Mouse (Mus musculus): ENCODE measurements around the gene Slc40a1. TPM values are rescaled to one million over a fixed set of nuclear protein-coding genes. Genes with fewer than 3 reads are reported as not detected.

Gene Slc40a1
- polyA plus RNA-seq, 1 experiment from 2014 or later, result 90.8 TPM

DNA sequence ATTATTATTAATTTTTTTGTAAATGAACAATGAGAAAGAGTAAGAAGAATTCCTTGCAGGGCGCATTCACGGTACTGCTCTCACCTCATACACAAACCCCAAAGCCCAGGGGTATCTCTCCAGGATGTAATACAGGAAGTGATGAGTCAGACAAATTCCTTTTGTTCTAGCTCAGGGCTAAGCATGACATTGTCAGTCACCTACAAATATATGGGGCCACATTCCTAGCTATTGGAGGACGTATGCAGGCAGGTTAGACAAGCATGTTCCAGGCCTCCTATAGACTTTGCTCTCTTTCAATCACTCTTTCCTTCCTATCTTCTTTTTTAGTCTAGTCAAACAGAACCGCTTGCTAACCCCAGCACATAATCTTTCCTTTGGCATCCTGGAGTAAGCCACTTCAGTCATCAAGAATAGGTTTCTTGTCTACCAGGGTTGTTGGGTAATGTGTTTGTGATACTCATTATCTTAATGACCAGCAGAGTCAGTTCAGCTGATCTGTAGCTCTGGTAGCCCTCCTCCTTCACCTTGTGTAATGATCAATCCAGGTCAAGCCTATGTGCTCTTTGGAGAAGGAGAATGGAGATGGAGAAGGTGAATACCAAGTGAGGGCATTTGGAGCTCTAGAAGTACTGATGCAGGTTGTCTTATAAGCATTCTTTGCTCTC lies 9.1 kb downstream of the Slc40a1 start:
- Histone ChIP-seq H3K4me1 (0 out of 2 replicates have a peak, but pooled peaks cover 4% of the 10 kb centered on the region), H3K36me3 (peaks cover 25% of the 10 kb centered on the region), H3K27ac (no peak overlapping the region), H3K9me3 (replicated peaks) (no peaks in the 10 kb centered on the region), H3K9ac (no peak overlapping the region), H3K4me3 (replicated peaks) (no peak overlapping the region), H3K4me2 (no peak overlapping the region), H3K27me3 (no peaks in the 10 kb centered on the region)
- no peak for ATAC-seq (replicated peaks; ENCODE audit: low FRiP score)
- 75% methylated on average over 4 of the region's 4 CpGs for WGBS

DNA sequence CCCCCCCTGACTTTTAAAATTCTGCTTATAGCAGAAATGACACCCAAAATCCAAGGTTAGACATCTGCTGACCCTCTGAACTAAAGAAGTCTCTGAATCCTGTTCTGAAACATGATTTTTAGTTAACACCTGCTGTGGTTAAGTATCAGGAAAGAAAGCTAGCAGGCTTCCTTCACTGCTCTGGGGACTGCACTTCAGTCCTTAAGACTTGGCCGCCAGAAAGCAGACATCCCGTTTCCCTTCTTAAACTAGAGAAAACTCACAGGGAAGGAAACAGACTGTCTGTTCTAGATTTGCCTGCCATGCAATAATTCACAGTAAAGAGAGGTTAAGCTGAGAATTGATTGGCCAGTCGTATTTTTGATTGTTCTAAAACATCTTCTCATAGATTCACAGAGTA lies 10.1 kb downstream of the Slc40a1 start:
- no peak overlapping the region for H3K27ac ChIP-seq
- no peak overlapping the region for H3K4me2 ChIP-seq
- H3K9me3 ChIP-seq (replicated peaks), result no peaks in the 10 kb centered on the region
- WGBS, result 57% methylated on average over 3 of the region's 3 CpGs
- peaks cover 26% of the 10 kb centered on the region for H3K36me3 ChIP-seq
- no peak overlapping the region for H3K9ac ChIP-seq
- H3K4me3 ChIP-seq (replicated peaks), result no peak overlapping the region
- ATAC-seq (replicated peaks; ENCODE audit: low FRiP score), result no peak
- H3K4me1 ChIP-seq, result 0 out of 2 replicates have a peak, but pooled peaks cover 4% of the 10 kb centered on the region
- H3K27me3 ChIP-seq, result no peaks in the 10 kb centered on the region

DNA sequence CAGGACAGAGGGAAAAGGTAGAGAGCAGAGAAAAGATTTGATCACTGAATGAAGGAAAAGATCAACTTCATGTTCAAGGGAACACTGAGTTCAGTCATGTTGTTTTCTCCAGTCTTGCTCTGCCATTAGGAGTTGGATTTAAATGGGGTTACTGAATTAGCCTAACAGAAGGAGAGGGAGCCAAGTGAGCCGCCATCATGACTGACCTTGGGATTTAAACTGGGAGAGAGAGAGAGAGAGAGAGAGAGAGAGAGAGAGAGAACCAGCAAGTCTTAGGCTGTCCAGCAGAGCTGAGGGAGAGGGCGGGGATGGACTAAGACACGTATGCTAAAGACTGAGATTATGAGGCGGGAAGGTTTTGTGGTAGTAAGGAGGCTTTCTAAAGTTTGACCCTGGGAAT lies 12.1 kb downstream of the Slc40a1 start:
- no peak overlapping the region for H3K4me3 ChIP-seq (replicated peaks)
- H3K27ac ChIP-seq, result no peak overlapping the region
- H3K4me1 ChIP-seq, result no peaks in the 10 kb centered on the region
- 97% methylated on average over 4 of the region's 4 CpGs for WGBS
- no peak overlapping the region for H3K9ac ChIP-seq
- H3K4me2 ChIP-seq, result no peak overlapping the region
- H3K9me3 ChIP-seq (replicated peaks), result no peaks in the 10 kb centered on the region
- H3K36me3 ChIP-seq, result peaks cover 31% of the 10 kb centered on the region
- no peak for ATAC-seq (replicated peaks; ENCODE audit: low FRiP score)
- no peaks in the 10 kb centered on the region for H3K27me3 ChIP-seq

DNA sequence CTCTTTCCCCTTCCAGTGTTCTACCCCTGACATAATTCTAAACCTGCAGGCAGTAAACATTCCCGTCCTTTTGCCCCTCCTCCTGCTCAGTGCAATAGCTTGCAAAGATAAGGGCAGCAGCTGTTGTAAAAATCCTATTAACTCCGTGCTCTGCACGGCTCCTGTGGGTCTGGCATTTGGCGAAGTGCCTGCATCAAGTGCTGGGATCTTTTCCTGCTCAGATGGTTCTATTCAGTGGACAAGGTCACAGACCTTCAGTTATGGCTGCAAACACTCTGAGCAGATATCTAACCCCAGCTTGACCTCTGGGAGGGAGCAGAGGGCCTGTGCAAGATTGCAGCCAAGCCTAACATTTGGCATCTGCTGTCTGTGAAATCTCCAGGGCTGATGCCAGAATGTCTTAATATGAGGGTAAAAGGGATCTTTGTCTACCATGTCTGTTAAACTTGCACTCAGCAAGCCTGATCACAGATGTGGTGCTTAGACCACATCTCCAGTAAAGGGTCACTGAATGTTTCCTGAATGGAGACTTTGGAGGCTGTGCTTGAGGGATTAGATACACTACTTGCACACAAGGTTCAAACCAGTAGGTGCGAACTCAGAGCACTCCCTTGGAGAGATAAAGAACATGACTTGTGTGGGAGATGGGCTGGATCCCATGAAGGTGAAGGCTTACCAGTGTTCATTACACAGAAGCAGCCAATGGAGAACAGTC lies 21.1 kb downstream of the Slc40a1 start:
- peak; percentile 91 for ATAC-seq (replicated peaks; ENCODE audit: low FRiP score)
- 0 out of 2 replicates have a peak overlapping the region, but pooled peaks have one; percentile 9 for H3K4me2 ChIP-seq
- WGBS, result 9% methylated on average over 5 of the region's 5 CpGs
- peaks cover 5% of the 10 kb centered on the region; the same call in 1 of the 2 replicates for H3K36me3 ChIP-seq
- H3K27ac ChIP-seq, result peak overlapping the region; percentile 75
- no peak overlapping the region for H3K4me3 ChIP-seq (replicated peaks)
- peaks cover 14% of the 10 kb centered on the region for H3K4me1 ChIP-seq
- no peaks in the 10 kb centered on the region for H3K27me3 ChIP-seq
- no peaks in the 10 kb centered on the region for H3K9me3 ChIP-seq (replicated peaks)
- no peak overlapping the region for H3K9ac ChIP-seq

DNA sequence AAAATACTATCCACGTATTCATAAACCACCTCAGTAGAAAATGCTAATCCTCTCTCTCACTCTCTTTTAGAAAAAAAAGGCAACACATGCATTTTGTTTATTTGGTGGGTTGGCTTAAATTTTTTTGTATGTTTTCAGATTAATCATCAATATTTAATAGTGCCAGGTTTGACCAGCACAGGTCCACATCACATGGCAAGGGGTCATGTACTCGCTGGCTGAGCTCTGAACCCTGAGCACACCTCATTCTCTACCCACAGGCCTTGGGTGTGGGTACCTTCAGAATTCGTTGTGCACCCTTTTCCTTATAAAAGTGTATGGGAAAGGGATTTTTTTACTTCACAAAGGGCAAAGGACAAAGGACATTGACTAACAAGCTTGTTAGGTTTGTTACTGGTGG lies 22.2 kb downstream of the Slc40a1 start:
- Histone ChIP-seq H3K27me3 (no peaks in the 10 kb centered on the region), H3K4me1 (peaks cover 14% of the 10 kb centered on the region), H3K36me3 (peaks cover 1% of the 10 kb centered on the region; the same call in 1 of the 2 replicates), H3K27ac (no peak overlapping the region), H3K9ac (no peak overlapping the region), H3K4me2 (no peak overlapping the region), H3K9me3 (replicated peaks) (no peaks in the 10 kb centered on the region), H3K4me3 (replicated peaks) (no peak overlapping the region)
- ATAC-seq (replicated peaks; ENCODE audit: low FRiP score), result no peak
- WGBS, result 85% methylated on average over 3 of the region's 3 CpGs

DNA sequence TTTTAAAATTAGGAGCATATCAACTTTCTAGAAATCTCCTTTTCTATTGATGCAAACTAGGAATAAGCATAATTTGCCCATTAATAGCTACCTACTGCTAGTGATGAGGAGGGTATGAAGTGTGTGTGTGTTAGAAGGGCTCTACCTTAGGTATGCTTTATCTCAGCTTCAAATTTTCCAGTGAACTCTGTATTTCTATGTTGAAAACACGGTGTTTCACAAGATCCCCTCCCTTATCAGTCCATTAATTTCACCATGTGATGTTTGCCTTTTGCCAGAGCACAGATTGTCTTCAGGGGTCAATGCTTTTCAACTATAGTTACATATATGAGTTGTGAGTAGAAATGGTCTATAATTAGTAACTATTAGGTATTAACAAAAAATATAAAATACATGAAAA lies 28.3 kb downstream of the Slc40a1 start:
- no peaks in the 10 kb centered on the region for H3K27me3 ChIP-seq
- H3K27ac ChIP-seq, result no peak overlapping the region
- H3K4me3 ChIP-seq (replicated peaks), result no peak overlapping the region
- no peaks in the 10 kb centered on the region for H3K9me3 ChIP-seq (replicated peaks)
- H3K4me1 ChIP-seq, result no peaks in the 10 kb centered on the region
- ATAC-seq (replicated peaks; ENCODE audit: low FRiP score), result no peak
- H3K4me2 ChIP-seq, result no peak overlapping the region
- 30% methylated on average over 1 of the region's 1 CpGs for WGBS
- H3K36me3 ChIP-seq, result no peaks in the 10 kb centered on the region
- no peak overlapping the region for H3K9ac ChIP-seq

DNA sequence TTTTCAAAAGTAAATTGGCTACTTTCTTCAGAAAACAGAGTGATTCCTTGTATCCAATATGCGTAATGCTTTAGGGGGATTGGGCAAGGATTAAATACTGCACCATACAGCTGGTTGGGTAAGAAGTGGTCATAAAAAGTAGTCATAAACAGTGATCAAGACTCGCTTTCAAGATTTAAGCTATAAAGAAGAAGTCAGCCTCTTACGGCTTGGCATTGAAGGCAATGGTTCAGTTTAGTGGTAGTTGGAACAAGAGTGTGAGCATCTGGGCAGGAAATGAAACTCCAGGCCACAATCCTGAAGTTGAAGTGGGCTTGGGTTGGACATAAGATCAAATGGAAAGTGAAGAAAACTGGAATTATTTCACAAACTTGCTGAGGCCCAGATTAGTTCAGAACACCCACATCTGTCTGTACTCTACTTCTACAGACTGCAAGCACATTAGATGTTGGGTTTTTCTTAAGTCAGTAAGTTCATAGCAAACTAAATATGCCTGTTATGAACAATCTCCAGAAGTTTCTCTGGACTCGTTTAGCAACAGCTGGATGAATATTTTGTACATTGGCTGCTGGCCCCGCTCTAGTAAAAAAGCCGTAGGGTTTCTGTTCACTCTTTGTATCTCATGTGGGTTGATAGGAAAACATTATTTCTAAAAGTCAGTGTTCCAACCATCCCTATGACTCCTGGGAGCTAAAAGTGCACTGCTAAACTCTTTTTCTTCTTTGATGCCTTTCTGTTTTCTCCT lies 32.0 kb downstream of the Slc40a1 start:
- no peaks in the 10 kb centered on the region for H3K27me3 ChIP-seq
- no peaks in the 10 kb centered on the region for H3K9me3 ChIP-seq (replicated peaks)
- ATAC-seq (replicated peaks; ENCODE audit: low FRiP score), result no peak
- H3K9ac ChIP-seq, result no peak overlapping the region
- 79% methylated on average over 6 of the region's 6 CpGs for WGBS
- H3K27ac ChIP-seq, result no peak overlapping the region
- H3K4me2 ChIP-seq, result no peak overlapping the region
- H3K4me1 ChIP-seq, result no peaks in the 10 kb centered on the region
- H3K4me3 ChIP-seq (replicated peaks), result no peak overlapping the region
- H3K36me3 ChIP-seq, result no peaks in the 10 kb centered on the region

DNA sequence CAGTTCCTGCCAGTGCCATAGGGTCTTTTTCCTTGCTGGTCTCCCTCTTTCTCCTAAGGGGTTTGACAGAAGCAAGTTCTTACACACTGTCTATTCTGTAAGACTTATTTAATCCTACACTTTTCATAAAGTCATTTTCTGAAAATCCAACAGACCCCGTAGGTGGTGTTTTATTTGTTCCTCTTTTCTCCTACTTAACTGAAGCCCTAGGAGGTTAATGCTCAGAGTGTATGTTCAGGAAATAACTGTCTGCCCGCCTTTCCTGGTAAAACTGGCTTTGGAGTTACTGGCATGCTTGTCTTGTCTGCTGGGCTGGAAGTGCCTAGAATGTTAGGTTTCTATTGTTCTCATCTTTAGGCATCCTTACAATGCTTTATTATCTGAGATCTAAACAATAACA lies 34.3 kb downstream of the Slc40a1 start:
- Histone ChIP-seq H3K36me3 (no peaks in the 10 kb centered on the region), H3K27me3 (no peaks in the 10 kb centered on the region), H3K27ac (no peak overlapping the region), H3K4me2 (no peak overlapping the region), H3K4me3 (replicated peaks) (no peak overlapping the region), H3K9me3 (replicated peaks) (no peaks in the 10 kb centered on the region), H3K4me1 (no peaks in the 10 kb centered on the region), H3K9ac (no peak overlapping the region)
- 78% methylated on average over 2 of the region's 2 CpGs for WGBS
- ATAC-seq (replicated peaks; ENCODE audit: low FRiP score), result no peak

DNA sequence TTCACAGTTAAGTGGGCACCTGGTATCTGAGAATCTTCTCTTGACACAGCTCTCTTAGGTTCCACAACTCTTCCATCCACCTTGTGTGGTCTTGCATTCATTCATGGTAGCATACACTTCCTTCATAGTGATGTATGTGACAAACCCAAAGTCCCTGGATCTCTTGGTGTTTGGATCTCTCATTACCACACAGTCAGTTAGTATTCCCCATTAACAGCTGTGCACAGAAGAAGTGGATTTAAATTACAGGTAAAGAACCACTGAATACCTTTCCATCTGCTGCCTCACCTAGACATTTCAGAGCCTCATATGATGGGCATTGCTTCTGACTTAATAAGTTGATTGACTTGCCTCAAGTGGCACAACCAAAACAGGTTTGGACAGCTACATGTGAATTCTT lies 36.1 kb downstream of the Slc40a1 start, which contains the start of gene Gm5269:
TSS of gene Gm5269 (minus strand) at position 101 of the 400 bp plus-strand sequence.
- H3K27ac ChIP-seq, result no peak within 1 kb of the TSS
- no peaks in the 10 kb centered on the region for H3K36me3 ChIP-seq
- no peak within 1 kb of the TSS for H3K9ac ChIP-seq
- no peak within 1 kb of the TSS for H3K4me2 ChIP-seq
- H3K27me3 ChIP-seq, result no peaks in the 10 kb centered on the region
- H3K4me1 ChIP-seq, result no peaks in the 10 kb centered on the region
- ATAC-seq (replicated peaks; ENCODE audit: low FRiP score), result no peak
- no peak within 1 kb of the TSS for H3K4me3 ChIP-seq (replicated peaks)
- no peaks in the 10 kb centered on the region for H3K9me3 ChIP-seq (replicated peaks)

DNA sequence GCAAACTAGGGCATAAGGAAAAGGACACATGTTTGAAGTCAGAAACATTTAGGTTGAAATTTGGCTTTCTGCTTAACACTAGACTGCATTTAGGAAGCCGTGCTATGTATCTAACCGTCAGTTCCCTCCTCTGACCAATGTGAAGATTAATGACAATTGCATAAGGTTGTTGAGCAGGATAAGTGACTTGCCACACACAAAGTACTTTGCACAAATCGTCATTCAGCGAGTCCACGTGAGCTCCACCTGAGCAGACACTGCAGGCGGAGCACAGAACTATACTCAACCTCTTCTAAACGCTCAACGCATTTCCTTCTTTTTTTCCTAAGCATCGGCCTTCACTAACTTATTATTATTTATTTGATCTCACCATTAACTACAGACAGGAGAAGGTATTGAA lies 39.5 kb downstream of the Slc40a1 start:
- ATAC-seq (replicated peaks; ENCODE audit: low FRiP score), result no peak
- Histone ChIP-seq H3K36me3 (no peaks in the 10 kb centered on the region), H3K9ac (no peak overlapping the region), H3K27me3 (no peaks in the 10 kb centered on the region), H3K27ac (no peak overlapping the region), H3K4me2 (no peak overlapping the region), H3K4me1 (peaks cover 6% of the 10 kb centered on the region; the same call in 1 of the 2 replicates), H3K4me3 (replicated peaks) (no peak overlapping the region), H3K9me3 (replicated peaks) (no peaks in the 10 kb centered on the region)
- 85% methylated on average over 9 of the region's 9 CpGs for WGBS

DNA sequence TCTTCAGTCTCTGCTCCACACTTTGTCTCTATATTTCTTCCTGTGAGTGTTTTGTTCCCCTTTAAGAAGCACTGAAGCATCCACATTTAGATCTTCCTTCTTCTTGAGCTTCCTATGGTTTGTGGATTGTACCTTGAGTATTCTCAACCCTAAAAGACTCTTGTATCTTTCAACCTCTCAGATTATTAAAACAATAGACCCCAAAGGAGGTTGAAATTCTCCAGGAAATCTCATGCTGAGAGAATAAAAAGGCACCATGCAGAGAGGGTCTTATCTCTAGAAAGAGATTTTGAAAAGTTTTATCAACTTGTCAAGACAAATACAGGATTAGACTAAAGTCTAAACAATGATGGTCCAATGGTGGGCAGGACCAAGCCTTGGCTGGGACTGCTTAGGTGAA lies 42.9 kb downstream of the Slc40a1 start:
- no peak for ATAC-seq (replicated peaks; ENCODE audit: low FRiP score)
- H3K27ac ChIP-seq, result no peak overlapping the region
- H3K9me3 ChIP-seq (replicated peaks), result no peaks in the 10 kb centered on the region
- no peak overlapping the region for H3K4me3 ChIP-seq (replicated peaks)
- H3K9ac ChIP-seq, result no peak overlapping the region
- H3K4me1 ChIP-seq, result peaks cover 8% of the 10 kb centered on the region; the same call in 1 of the 2 replicates
- H3K4me2 ChIP-seq, result no peak overlapping the region
- H3K27me3 ChIP-seq, result no peaks in the 10 kb centered on the region
- no peaks in the 10 kb centered on the region for H3K36me3 ChIP-seq

DNA sequence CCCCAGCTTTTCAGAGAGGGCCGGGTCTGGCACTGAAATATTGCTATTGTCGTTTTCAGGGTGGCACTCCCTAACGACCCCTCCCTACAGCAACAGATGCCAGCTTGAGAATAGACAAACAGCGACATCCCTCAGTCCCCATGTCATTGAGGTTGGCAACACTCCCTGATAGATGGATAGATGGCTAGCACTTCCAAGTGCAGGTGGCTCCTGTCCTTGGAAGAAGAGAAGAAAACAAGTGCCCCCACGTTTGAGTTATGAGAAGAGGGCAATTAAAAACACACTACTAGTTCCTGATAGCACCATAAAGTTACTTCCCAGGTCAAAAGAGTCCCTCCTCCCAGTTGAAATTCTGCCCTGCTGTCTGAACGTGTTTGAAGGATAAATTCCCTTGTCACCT lies 44.2 kb downstream of the Slc40a1 start:
- H3K9me3 ChIP-seq (replicated peaks), result no peaks in the 10 kb centered on the region
- 12% methylated on average over 6 of the region's 6 CpGs for WGBS
- H3K4me2 ChIP-seq, result no peak overlapping the region
- H3K9ac ChIP-seq, result no peak overlapping the region
- H3K27ac ChIP-seq, result no peak overlapping the region
- peaks cover 8% of the 10 kb centered on the region; the same call in 1 of the 2 replicates for H3K4me1 ChIP-seq
- no peaks in the 10 kb centered on the region for H3K36me3 ChIP-seq
- ATAC-seq (replicated peaks; ENCODE audit: low FRiP score), result peak; percentile 74
- H3K27me3 ChIP-seq, result no peaks in the 10 kb centered on the region
- H3K4me3 ChIP-seq (replicated peaks), result no peak overlapping the region
